Mouse (Mus musculus) G1E (cell line): Measurements from ENCODE around the gene Mcm8.

Experiments
- CTCF ChIP-seq: IDR thresholded peaks from 2 replicates; pipeline ENCODE4 v1.5.1; 2012; ENCODE audit warnings: low read depth, low read length, inconsistent platforms, mixed read lengths
- GATA2 ChIP-seq: IDR thresholded peaks from 2 replicates; pipeline ENCODE4 v1.6.1; 2012; ENCODE audit warnings: low read depth, low read length, inconsistent platforms, borderline replicate concordance
- TAL1 ChIP-seq: conservative IDR thresholded peaks from 2 replicates; pipeline ENCODE4 v1.6.1; 2012; ENCODE audit warnings: low read depth, low read length, inconsistent platforms, mixed read lengths

DNA sequence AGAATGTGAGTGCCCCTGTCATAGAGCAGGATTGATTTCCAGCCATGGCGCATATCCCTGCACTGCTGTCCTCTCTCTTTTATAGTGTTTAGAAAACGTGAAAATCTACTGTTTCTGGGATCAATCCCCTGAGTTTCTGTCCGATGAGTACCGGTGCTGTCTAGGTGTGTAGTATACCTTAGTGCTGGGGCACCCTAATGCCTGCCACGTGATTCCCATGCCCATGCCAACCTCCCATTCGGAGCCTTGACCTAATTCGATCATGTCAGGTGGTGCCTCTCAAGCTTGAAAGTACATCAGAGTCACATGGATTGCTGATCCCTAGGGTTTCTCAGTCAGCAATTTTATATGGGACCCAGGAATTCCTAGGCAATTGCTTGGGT is 21.7 kb upstream of the Mcm8 start:
- TF ChIP-seq CTCF, result no peak
- TF ChIP-seq TAL1, result no peak
- no peak for TF ChIP-seq GATA2
